Mouse (Mus musculus): ENCODE measurements around the gene Aatk.

DNA sequence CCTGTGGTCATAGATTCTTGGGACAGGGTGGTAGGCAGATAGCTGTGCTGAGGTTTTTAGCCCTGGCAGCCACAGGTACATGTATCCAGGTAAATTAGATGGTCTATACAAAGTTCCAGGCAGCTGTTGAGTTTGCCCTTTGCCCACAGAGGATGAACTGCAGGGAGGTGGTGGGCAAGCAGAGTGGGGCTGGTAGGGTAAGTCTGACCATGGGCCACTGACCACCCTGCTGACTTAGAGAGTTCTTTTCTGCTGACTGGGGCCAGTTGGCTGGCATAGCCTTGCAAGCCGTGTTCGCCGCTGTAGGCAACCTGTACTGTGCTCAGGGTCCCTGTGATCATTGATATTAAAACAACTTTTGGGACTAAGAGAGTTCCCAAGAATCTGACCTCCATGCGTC lies 68.3 kb downstream of the Aatk start:
- no peak for TF ChIP-seq CTCF (IDR thresholded peaks at IDR 0.05; ENCODE audit: low read depth)
- no peak for TF ChIP-seq EP300 (IDR thresholded peaks at IDR 0.05; ENCODE audit: low read depth)

Measured in heart, postnatal 0 days (tissue).